Mouse (Mus musculus) neutrophil, adult 65 days (primary cell): ENCODE data around the gene Cux1. TPM values are rescaled to one million over a fixed set of nuclear protein-coding genes. Genes with fewer than 3 reads are reported as not detected.

Experiments used
- total RNA-seq: library from RNA; stranded (reverse); gene quantifications from 2 replicates; pipeline ENCODE4 v1.2.4, GENCODE M21; 2023

Gene Cux1
- total RNA-seq, result 79.6 and 99.0 TPM in 2 replicates

DNA sequence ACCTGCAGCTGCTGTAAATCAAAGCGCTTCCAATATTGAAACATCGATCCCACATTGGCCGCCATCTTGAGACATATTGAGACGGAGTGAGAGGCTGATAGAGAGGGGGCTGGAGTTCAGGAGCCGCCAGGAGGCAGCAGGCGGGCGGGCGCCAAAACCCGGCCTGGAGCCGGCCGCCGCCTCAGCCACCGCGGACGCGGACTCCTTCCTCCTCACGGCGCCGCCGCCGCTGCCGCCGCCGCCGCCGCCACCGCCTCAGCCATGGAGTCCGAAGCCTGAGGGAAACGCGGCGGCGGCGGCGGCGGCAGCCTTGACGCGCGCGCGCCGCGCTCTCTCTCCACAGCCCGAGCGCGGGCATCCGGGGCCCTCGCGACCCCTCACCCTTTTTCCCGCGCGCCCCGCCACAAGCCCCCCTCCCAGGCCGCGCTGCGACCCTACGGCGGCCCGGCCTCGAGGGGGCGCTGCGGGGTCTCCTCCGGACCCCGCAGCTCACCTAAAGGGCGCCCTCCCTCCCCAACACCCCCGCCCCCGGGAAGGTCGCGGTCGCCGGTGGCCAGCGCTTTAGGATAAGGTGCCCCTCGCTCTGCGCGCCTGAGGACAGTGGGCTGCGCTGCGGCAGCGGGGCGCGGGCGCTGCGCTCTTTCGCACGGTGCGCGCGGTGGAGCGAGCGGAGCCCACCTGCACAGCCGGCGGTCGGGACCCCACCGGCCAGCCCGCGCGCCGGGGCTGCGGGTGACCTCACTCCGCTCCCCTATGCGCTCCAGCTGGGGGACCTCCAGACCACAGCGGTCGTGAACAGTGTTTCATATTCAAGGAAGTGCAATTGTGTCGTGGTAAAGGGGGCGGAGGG is at the start of gene Cux1:
Gene Cux1, minus strand, starts transcription at position 315 of the 850 bp plus-strand sequence.

DNA sequence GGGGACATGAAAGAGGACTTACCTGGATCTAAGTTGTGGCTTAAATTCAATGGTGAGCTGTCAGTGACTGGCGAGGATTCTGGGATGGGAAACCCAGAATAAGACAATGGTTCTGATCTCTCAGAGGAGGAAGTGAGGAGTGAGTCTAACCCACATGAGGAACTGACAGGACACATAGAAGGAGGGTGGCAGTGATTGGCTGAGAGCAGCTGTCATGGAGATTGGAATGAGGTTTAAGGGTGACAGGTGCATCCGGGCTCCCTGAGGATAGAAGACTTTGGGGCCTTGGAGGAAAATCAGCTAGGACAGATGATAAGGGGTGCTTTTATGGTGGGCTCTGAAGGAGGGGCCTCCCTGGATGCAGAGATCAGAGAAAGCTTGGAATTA is 320.8 kb downstream of the Cux1 start, which contains the start of gene Sh2b2:
Gene Sh2b2, minus strand, starts transcription at position 105 of the 387 bp plus-strand sequence.

DNA sequence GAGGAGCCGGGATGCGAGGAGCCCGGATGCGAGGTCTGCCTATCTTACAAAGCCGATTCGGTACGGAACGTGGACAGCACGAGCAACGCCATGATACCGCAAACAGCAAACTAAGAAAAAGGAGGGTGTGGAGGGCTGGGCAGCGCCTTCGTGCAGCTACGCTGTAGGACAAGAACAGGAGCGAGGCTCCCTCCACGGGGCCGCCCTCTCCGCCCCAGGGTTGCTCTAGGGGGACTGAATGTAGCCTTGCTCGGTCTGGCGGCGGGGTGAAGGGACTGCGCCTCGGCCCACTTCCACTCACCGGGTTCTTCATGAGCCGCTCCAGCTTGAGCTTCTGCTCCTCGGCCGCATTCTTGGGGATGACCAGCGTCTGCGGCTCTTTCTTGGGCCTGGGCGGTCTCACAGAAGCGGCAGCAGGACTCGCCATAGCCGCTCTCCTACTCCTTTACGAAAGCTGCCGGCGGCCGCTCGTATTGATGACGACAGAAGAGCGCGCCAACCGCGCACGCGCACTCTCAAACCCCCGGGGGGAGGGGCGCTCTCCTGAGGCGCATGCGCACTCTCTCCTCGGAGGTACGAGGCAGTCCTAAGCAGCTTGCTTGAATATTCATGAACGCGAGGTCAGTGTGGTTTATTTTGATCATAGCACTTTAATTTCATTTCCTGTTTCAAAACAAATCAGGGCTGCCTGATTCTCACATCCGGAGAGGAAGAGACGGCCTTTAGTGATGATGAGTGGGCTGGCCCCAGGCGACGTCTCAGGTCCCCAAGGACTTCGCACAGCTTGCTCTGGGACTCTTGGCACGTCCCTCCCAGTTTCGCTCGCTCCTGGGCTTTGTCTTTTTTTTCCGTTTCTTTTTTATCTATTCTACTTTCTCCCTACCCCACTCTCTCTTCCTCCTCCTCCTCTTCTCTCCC is 368.6 kb downstream of the Cux1 start, which contains the start of gene Prkrip1:
Gene Prkrip1, minus strand, starts transcription at position 490 of the 918 bp plus-strand sequence.

Other genes with a start within 250 kb of the Cux1 start
- not detected in 2 replicates for gene Myl10, start 125.7 kb upstream of the Cux1 start, total RNA-seq